In the genomic region with DNA sequence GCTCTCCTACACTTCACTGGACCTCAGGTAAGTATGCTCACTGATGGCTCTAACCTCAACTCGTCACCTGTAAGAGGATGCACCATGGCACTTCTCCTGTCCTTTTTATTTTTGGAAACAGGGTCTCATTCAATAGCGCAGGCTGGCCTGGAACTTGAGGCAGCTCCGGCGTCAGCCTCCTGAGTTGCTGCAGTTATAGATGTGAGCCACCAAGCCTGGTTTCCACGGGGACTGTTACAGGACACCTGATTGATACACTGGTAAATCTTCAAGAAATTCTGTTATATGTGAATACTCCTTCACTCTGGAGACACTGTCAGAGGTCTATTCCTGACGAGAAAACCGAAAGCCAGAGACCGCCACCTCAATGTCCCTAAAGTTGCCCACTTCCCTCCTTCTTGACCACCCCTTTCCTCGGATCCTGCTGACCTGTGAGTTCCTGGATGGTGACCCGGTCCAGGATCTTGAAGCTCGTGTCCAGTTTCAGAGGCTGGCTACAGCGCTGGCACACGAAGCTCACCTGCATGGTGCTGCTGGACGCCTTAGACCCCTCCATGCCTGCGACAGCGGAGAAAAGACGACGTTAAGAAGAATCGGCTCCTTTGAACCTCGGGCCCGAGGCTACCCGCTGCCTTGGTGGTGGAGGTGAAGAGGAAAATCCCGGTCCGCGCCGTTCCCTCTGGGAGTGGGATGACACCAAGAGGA, we compare ENCODE assay signal across 8 mouse cellular contexts. TPM values are rescaled to one million over a fixed set of nuclear protein-coding genes. Genes with fewer than 3 reads are reported as not detected.
DNase-seq lines count a peak whose midpoint lies in the region; ATAC-seq and TF ChIP-seq lines count a peak whose summit lies in the region.

No protein-coding gene starts in this region.

- H3K27me3 ChIP-seq in kidney, adult 2 months (replicated peaks; ENCODE audit: control insufficient read depth, insufficient read depth, low read length), result no peaks in the 10 kb centered on the region
- H3K27me3 ChIP-seq in hindbrain, embryonic 16.5 days (replicated peaks; ENCODE audit: control insufficient read depth, insufficient read depth, low read length), result no peaks in the 10 kb centered on the region
- no peaks in the 10 kb centered on the region for H3K27me3 ChIP-seq in midbrain, embryonic 16.5 days (ENCODE audit: control insufficient read depth, insufficient read depth, low read depth, low read length)

- DNase-seq in kidney, adult 2 months, result no peak
- no peak for DNase-seq in kidney, postnatal 10 days
- no peak for DNase-seq in cerebellum, adult 9-10 months
- DNase-seq in left cerebral cortex, adult 9 months (ENCODE audit: low spot score in 2 of 2), result no peak
- no peak for DNase-seq in urinary bladder, postnatal 10 days (ENCODE audit: low spot score)

- H3K4me2 ChIP-seq in hindbrain, embryonic 16.5 days (ENCODE audit: low read length), result peak overlapping the region; percentile 99
- peak overlapping the region; percentile 78 for H3K4me2 ChIP-seq in midbrain, embryonic 16.5 days (ENCODE audit: low read length)

- 6% methylated on average over 26 of the region's 26 CpGs for WGBS in kidney, adult 2 months
- 8% methylated on average over 26 of the region's 26 CpGs for WGBS in bone marrow, adult 2 months
- WGBS in hindbrain, embryonic 16.5 days, result 13% methylated on average over 26 of the region's 26 CpGs
- WGBS in midbrain, embryonic 16.5 days, result 15% methylated on average over 26 of the region's 26 CpGs

- no peaks in the 10 kb centered on the region for H3K9me3 ChIP-seq in hindbrain, embryonic 16.5 days (ENCODE audit: control insufficient read depth, low read length)
- no peaks in the 10 kb centered on the region for H3K9me3 ChIP-seq in midbrain, embryonic 16.5 days (replicated peaks; ENCODE audit: control insufficient read depth, low read length, poor library complexity, severe bottlenecking)

- H3K27ac ChIP-seq in kidney, adult 2 months (ENCODE audit: insufficient read depth, low read depth, low read length), result peak overlapping the region; percentile 34
- peak overlapping the region; percentile 60 for H3K27ac ChIP-seq in bone marrow, adult 2 months (ENCODE audit: control insufficient read depth, insufficient read depth, low read depth, low read length, poor library complexity)
- peak overlapping the region; percentile 80 for H3K27ac ChIP-seq in hindbrain, embryonic 16.5 days (ENCODE audit: low read depth, low read length)
- peak overlapping the region; percentile 36 for H3K27ac ChIP-seq in midbrain, embryonic 16.5 days (ENCODE audit: low read length)

- TF ChIP-seq CTCF in kidney, adult 2 months (conservative IDR thresholded peaks at IDR 0.05; ENCODE audit: insufficient read depth, insufficient read length, low read depth, low read length), result no peak
- no peak for TF ChIP-seq CTCF in bone marrow, adult 2 months (IDR thresholded peaks at IDR 0.05; ENCODE audit: control insufficient read depth, insufficient read depth, low read length)

- H3K36me3 ChIP-seq in kidney, adult 2 months (ENCODE audit: control insufficient read depth, insufficient read depth, low read length), result no peaks in the 10 kb centered on the region
- H3K36me3 ChIP-seq in hindbrain, embryonic 16.5 days (ENCODE audit: control insufficient read depth, insufficient read depth, low read length), result peaks cover 4% of the 10 kb centered on the region; the same call in 1 of the 2 replicates
- 0 out of 2 replicates have a peak, but pooled peaks cover 4% of the 10 kb centered on the region for H3K36me3 ChIP-seq in midbrain, embryonic 16.5 days (ENCODE audit: control insufficient read depth, insufficient read depth, low read length)

- ATAC-seq in hindbrain, embryonic 16.5 days, result no peak; the same call in 1 of the 2 replicates
- ATAC-seq in midbrain, embryonic 16.5 days, result peak; percentile 54; the same call in 1 of the 2 replicates

- peaks cover 16% of the 10 kb centered on the region; the same call in 1 of the 2 replicates for H3K4me1 ChIP-seq in kidney, adult 2 months (ENCODE audit: control insufficient read depth, insufficient read depth, low read length)
- H3K4me1 ChIP-seq in bone marrow, adult 2 months (ENCODE audit: control insufficient read depth, insufficient read depth, low read length), result no peaks in the 10 kb centered on the region; the same call in 1 of the 2 replicates
- H3K4me1 ChIP-seq in hindbrain, embryonic 16.5 days (ENCODE audit: control insufficient read depth, insufficient read depth, low read depth, low read length), result peaks cover 16% of the 10 kb centered on the region
- H3K4me1 ChIP-seq in midbrain, embryonic 16.5 days (ENCODE audit: control insufficient read depth, insufficient read depth, low read length), result peaks cover 14% of the 10 kb centered on the region

- H3K4me3 ChIP-seq in kidney, adult 2 months (ENCODE audit: insufficient read depth, low read depth, low read length), result peak overlapping the region; percentile 72
- H3K4me3 ChIP-seq in bone marrow, adult 2 months (replicated peaks; ENCODE audit: control insufficient read depth, low read depth, low read length), result peak overlapping the region; percentile 77
- H3K4me3 ChIP-seq in hindbrain, embryonic 16.5 days (ENCODE audit: low read length), result peak overlapping the region; percentile 97
- peak overlapping the region; percentile 66 for H3K4me3 ChIP-seq in midbrain, embryonic 16.5 days (ENCODE audit: low read depth, low read length)

- TF ChIP-seq POLR2A in kidney, adult 2 months (IDR thresholded peaks at IDR 0.05; ENCODE audit: low read depth, low read length), result no peak
- TF ChIP-seq POLR2A in bone marrow, adult 2 months (IDR thresholded peaks at IDR 0.05; ENCODE audit: borderline replicate concordance, control insufficient read depth, low read depth, low read length), result no peak

- H3K9ac ChIP-seq in hindbrain, embryonic 16.5 days (ENCODE audit: low read depth, low read length), result peak overlapping the region; percentile 90
- peak overlapping the region; percentile 81 for H3K9ac ChIP-seq in midbrain, embryonic 16.5 days (ENCODE audit: low read depth, low read length)

RNA-seq across cellular contexts. Expression of gene Becn1, which starts 0.6 kb away (rescaled TPM):
- 61.9 and 89.5 TPM in 2 replicates for polyA plus RNA-seq in kidney, adult 2 months (2012; rRNA removed)
- 144 and 173 TPM in 2 replicates for polyA plus RNA-seq in bone marrow, adult 2 months (2011; ENCODE audit: insufficient read depth, insufficient read length, low replicate concordance, missing spikeins)
- 175 and 182 TPM in 2 replicates for polyA plus RNA-seq in hindbrain, embryonic 16.5 days (2015; fragmentation: Nextera tagmentation; extraction: Ambion mirVana)
- 159 and 177 TPM in 2 replicates for polyA plus RNA-seq in midbrain, embryonic 16.5 days (2015; fragmentation: Nextera tagmentation; extraction: Ambion mirVana)

RNA-seq across cellular contexts. Expression of gene Psme3, which starts 14.6 kb away (rescaled TPM):
- 61.6 and 75.5 TPM in 2 replicates for polyA plus RNA-seq in kidney, adult 2 months (2012; rRNA removed)
- 114 and 148 TPM in 2 replicates for polyA plus RNA-seq in bone marrow, adult 2 months (2011; ENCODE audit: insufficient read depth, insufficient read length, low replicate concordance, missing spikeins)
- 106 and 117 TPM in 2 replicates for polyA plus RNA-seq in hindbrain, embryonic 16.5 days (2015; fragmentation: Nextera tagmentation; extraction: Ambion mirVana)
- 107 and 121 TPM in 2 replicates for polyA plus RNA-seq in midbrain, embryonic 16.5 days (2015; fragmentation: Nextera tagmentation; extraction: Ambion mirVana)

RNA-seq across cellular contexts. Expression of gene Coa3, which starts 22.5 kb away (rescaled TPM):
- 540 and 572 TPM in 2 replicates for polyA plus RNA-seq in kidney, adult 2 months (2012; rRNA removed)
- polyA plus RNA-seq in bone marrow, adult 2 months (2011; ENCODE audit: insufficient read depth, insufficient read length, low replicate concordance, missing spikeins), result 34.2 and 61.9 TPM in 2 replicates
- polyA plus RNA-seq in hindbrain, embryonic 16.5 days (2015; fragmentation: Nextera tagmentation; extraction: Ambion mirVana), result 226 and 232 TPM in 2 replicates
- polyA plus RNA-seq in midbrain, embryonic 16.5 days (2015; fragmentation: Nextera tagmentation; extraction: Ambion mirVana), result 208 and 224 TPM in 2 replicates

RNA-seq across cellular contexts. Expression of gene Cntd1, which starts 22.6 kb away (rescaled TPM):
- 1.3 and 1.6 TPM in 2 replicates for polyA plus RNA-seq in kidney, adult 2 months (2012; rRNA removed)
- 1.3 and 2.2 TPM in 2 replicates for polyA plus RNA-seq in bone marrow, adult 2 months (2011; ENCODE audit: insufficient read depth, insufficient read length, low replicate concordance, missing spikeins)
- polyA plus RNA-seq in hindbrain, embryonic 16.5 days (2015; fragmentation: Nextera tagmentation; extraction: Ambion mirVana), result 0.83 and 1.0 TPM in 2 replicates
- polyA plus RNA-seq in midbrain, embryonic 16.5 days (2015; fragmentation: Nextera tagmentation; extraction: Ambion mirVana), result 0.71 and 0.80 TPM in 2 replicates

RNA-seq across cellular contexts. Expression of gene Aoc2, which starts 23.4 kb away (rescaled TPM):
- polyA plus RNA-seq in kidney, adult 2 months (2012; rRNA removed), result 2.6 and 3.1 TPM in 2 replicates
- 11.0 and 12.4 TPM in 2 replicates for polyA plus RNA-seq in bone marrow, adult 2 months (2011; ENCODE audit: insufficient read depth, insufficient read length, low replicate concordance, missing spikeins)
- 0.93 and 2.1 TPM in 2 replicates for polyA plus RNA-seq in hindbrain, embryonic 16.5 days (2015; fragmentation: Nextera tagmentation; extraction: Ambion mirVana)
- 2.0 and 2.2 TPM in 2 replicates for polyA plus RNA-seq in midbrain, embryonic 16.5 days (2015; fragmentation: Nextera tagmentation; extraction: Ambion mirVana)
